Mouse (Mus musculus) urinary bladder, adult 18-20 months (tissue): ENCODE measurements around the gene Ndufb7.
"Not testable (repeated sequence)": the region's sequence is repeated elsewhere in the genome, so short reads cannot be mapped to it uniquely, and the experiment has no call there.

Experiments
- DNase-seq, 2 experiments: peaks; one replicate each; pipeline ENCODE4 v3.0.0; 2022; ENCODE audit warnings: low spot score in 2 of 2, mixed read lengths in 2 of 2

Ndufb7 gene

DNA sequence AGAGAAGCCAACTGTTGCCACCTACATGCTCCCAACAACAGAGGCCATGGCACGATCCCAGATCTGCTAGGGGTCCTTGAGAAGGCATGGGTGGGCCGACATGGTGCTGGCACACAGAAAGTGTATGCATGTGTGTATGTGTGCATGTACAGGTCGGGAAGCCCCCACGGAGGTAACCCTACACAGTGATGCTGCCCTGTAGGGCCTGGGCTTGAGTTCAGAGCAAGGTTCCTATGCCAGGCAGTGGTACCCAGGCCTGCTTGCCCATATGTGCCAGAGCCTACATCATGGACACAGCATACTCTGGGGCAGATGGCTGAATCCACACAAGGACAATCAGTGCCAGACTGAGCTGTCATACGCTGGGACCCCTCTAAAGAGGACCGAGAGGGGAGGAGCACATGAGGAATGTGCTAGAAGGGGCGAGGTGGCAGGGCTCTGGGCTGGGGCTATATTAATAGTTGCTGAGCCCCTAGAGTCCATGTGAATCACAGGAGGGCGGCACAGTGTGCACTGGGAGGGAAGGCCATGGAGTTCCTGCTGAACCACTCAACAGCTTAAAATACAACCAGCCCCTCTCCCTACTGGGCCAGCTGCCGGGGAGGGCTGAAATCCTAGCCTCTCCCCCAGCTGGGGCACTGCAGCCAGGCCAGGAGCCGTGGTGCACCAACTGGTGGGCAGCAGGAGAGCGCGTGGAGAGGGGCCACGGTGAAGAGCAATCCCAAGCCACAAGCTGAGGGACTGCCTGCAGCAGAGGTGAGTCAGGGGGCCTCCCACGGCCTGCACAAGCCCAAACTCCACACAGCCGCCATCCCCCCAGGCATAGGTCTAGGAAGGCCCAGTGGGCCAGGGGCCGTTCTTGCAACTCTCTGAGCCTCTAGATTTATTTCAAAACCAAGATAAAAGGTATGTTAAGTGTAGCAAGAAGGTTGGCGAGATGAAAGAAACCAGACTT lies 9.4 kb downstream of the Ndufb7 start:
- DNase-seq: peak in 1 of 2 experiments; percentile 0

DNA sequence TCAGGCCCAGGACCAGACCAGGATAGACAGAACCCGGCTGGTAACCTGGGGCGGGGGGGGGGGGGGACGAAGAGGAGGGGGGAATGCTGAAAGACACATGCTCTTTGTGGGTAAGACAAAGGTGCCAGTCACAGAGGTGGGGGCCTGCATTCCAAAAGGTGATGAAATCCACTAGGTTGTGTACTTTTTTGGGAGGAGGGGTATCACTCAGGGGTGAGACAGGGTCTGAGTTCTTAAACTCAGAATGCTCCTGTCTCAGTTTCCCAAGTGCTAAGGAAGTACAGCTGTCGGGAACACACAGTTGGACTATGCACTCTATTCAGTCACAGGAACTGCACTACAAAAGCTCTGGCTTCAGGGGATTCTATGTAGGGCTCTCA lies 10.0 kb downstream of the Ndufb7 start:
- no peak for DNase-seq

DNA sequence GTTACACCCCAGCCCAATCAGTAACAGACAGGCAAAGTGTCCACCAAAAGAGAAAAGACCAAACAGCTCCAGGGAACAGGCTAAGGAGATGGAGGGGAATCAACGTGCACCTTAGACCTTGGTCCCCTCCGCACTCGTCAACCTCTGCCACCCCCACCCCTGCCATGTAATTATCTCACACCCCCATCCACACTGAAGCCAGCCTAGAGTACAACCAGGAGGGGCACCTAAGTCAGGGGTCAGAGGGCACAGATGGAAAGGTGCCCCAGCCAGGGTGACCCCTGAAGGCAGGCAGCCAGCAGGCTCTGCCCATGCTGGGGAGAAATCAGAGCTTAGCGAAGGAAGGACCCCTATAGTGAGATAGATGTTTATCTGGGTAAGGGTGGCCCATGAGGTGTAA lies 10.4 kb downstream of the Ndufb7 start:
- DNase-seq: no peak

DNA sequence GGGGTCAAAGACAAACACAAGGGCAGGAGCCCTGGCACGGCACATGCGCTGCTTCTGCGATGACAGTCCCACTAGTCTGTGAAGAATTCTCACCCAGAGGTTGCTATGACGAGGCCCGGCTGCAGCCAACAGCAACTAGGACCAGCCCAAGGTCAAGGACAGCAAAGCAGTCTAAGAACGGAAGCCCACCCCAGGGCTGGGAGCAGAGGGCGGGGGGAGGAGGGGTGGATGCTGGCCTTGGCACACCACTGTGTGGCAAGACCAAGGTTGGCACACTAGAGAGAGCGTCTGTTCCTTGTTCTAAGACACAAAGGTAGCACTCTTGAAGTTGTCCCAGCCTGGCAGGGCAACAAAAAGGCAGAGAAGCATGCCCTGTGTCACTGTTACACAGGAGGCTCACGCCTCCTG lies 10.9 kb downstream of the Ndufb7 start:
- peak in 1 of 2 experiments; percentile 1 for DNase-seq

DNA sequence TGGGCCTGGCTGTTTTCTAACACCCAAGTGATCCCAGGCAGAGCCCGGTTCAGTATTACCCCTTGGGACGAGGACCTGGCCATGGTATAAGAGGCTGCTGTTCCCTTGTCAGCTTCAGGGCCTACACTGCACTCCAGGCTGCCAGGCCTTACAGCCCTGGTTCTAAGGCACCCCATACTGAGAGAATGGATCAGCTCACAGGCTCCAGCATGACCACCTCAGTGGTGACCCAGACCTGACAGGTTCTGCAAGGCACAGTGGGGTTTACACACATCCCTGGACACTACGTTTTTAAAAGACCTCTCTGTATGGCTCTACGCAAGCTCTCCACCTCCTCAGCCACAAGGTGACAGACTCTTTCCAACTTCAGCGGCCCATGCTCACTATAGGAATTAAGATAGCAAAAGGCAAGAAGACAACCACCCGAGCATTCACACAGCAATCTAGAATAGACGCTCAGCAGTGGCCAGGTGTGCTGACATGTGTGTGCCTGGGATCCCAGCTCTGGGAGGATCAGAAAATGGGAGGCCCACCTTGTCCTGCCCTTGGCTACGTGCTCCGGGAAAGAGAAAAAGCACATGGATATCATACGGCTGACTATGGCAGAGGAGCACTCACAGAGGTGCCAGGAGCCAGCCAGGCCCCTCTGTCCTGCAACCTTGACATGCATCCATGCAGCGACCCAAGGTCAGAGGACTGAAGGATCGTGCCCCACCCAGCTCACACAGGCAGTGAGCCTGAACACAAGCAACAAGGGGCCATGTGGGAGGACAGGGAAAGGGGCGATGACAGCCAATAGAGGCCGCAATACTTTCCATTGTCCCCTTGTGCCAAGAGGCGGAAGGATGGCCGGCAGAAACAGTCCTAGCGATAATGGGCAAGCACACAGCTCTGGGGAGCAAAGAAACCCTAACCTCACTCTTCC lies 11.9 kb downstream of the Ndufb7 start:
- DNase-seq: peak in 1 of 2 experiments; percentile 4

DNA sequence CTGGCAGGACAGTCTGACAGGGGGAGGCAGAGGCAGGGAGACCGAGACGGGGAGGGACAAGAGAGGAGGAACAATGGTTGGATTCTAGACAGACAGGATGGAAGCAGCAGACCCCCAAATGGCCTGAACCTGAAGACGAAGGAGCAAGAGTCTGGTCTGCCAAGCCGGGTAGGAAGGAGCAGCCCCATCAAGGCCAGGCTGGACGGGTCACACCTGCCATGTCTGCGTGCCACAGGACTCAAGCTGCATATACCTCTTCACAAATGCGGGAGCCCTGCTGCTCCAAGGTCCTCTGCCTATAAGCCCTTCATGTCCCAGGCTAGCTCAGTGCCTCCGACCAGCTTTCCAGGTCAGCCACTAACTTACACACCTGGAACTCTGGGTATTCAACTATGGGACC lies 13.2 kb downstream of the Ndufb7 start:
- no peak for DNase-seq

DNA sequence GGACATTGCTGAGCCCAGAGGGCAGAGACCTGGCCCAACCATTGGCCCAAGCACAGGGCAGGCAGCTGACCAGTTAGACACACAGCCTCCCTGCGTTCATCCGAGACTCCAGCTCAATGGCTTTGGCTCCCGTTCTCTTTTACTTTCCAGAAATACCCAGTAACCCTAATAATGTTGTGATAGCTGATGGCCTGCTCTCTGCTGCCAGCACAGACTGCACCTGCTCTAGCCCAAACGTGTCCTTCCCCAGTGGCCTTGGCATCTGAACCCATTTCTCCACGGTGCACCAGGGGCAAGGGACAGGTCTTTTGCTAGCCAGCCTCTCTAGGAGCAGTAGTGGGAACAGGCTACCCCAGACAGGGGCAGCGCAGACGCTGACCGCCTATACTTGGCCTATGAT lies 14.4 kb downstream of the Ndufb7 start:
- no peak for DNase-seq

DNA sequence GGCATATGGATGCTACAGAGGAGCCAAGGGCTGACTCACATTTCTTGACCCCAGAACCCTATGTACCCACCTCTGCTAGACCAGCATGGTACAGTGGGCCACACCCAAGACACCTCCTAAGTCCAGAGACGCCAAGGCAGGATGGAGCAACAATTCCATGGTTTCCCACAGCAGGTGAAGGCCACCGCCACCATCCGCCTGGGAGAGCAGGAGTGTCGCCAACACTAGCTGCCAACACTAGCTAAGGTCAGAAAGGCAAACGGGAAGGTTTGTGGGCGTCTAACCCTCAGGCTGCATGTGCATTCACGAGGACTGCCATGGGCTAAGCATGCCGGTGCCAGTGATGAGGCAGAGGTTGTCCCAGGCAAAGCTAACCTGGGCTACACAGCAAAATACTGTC lies 15.8 kb downstream of the Ndufb7 start:
- DNase-seq: no peak

DNA sequence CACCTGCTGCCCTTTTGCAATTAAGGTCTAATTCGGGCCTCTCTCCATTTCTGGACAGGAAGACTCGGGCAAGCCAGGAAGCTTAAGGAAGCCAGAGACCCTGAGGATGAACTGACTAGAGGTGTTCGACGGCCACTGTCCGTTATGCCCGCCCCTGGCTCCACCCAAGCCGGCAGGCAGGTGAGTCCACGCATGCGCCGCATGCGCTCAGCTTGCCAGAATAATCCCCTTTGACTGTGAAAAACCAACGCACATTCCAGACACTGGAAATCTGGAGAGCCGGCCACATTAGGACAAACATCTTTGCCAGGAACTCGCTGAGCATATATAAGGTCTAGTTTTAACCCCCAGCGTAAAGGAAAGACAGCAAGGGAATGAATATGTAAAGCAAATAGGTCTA lies 16.8 kb downstream of the Ndufb7 start:
- DNase-seq: no peak

DNA sequence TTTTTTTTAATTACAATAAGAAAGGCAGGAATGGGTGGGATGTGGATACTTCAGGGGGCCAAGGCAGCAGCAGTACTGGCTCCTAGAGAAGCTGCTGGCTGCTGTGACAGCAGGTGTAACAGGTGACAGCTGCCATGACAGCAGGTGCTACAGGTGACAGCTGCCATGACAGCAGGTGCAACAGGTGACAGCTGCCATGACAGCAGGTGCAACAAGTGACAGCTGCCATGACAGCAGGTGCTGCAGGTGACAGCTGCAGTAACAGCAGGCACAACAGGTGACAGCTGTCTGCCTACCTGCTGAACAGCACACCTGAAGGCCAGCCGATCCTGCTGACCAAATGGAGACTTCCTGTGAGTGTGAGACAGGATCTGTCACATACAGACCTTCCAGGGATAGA lies 18.3 kb downstream of the Ndufb7 start:
- no peak for DNase-seq

DNA sequence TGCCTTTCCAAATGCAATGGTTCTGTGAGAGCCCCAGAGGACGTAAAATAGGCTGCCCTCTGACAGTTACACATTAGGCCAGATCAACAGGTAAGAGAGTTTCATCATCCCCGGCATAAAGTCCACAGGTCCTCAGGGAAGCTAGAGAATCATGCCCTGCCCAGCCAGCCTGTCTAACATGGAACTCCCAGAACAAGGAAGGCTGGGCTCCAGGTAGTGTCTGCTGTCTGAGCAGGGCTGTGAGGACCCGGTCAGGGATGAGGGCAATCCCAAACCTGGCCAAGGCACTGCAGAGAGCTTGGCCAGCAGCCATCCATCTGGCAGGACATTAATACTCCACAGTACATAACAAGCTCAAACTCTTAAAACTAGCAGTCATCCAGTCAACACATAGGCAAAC lies 18.9 kb downstream of the Ndufb7 start:
- no peak for DNase-seq

DNA sequence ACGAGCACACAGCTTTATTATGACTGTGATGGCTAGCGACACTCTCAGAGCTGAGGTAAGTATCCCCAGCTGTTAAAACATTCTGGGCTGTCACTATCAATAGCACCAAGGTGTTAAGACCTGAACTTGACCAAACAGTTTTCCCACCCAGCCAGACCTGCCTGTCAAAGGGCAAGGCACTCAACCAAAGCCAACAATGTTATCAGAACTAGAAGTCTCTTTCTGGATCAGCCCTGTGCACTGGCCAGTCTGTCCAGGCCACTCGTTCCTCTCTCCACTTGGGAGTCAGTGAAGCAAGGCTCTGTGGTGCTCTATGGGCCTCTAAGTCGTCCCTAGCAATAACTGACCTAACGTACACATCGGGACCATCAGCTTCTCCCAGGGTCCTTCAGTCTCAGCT lies 21.2 kb downstream of the Ndufb7 start:
- no peak for DNase-seq

DNA sequence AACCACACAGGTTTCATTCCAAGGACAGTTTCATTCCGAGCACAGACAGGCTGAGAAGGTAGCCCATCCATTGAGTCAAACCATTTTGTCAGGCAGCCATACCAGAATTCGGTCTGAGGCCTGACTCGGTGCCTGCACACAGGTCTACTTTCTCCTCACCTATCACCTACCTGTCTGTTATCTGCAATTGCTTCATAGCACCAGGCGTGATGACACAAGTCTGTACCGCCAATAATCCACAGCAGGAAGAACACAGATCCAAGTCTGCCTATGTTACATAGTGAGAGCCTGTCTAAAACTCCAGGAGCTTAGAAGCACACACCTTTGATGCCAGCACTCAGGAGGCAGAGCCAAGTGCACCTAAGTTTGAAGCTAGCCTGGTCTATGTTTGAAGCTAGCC lies 22.4 kb downstream of the Ndufb7 start:
- DNase-seq: no peak

DNA sequence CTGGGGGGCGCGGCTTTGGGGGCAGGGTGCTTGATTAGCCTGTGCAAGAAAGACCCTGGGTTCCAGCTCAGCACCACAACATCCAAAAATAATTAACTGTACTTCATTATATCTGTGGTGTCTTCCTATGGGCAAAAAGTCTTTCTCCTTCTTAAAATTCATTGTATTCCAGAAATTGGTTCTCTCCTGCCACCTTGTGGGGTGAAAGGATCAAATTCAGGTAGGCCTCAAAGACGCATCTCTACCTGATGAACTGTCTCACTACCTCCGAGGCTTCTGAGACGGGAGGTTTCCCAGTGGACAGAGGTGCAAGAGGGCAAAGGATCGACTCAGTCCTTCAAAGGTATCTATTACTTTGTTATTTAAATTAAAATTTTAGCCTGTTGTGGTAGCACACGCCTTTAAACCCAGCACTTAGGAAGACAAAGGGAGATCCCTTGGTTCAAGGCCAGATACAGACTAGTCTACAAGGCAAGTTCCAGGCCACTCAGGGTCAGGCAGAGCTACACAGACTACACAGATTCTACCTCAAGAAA lies 24.1 kb downstream of the Ndufb7 start:
- DNase-seq: no peak

DNA sequence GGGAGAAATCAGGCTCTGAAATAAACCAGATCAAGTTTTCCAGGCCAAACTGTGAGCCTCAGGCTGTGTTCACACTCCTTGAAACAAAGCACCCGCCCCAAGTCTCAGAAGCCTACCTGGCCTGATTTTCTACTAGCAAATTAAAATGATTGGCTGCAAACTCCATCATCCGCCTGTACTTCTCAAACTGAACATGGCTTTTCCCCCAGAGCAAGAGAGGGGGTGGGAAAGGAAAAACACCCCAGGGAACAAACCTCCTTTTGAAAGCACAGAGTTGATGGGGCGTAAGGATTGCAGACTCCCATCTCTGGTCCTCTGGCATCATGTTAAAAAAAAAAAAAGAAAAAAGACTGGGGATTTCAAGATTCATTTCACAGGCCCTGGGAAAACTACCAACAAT lies 26.2 kb downstream of the Ndufb7 start:
- no peak for DNase-seq

DNA sequence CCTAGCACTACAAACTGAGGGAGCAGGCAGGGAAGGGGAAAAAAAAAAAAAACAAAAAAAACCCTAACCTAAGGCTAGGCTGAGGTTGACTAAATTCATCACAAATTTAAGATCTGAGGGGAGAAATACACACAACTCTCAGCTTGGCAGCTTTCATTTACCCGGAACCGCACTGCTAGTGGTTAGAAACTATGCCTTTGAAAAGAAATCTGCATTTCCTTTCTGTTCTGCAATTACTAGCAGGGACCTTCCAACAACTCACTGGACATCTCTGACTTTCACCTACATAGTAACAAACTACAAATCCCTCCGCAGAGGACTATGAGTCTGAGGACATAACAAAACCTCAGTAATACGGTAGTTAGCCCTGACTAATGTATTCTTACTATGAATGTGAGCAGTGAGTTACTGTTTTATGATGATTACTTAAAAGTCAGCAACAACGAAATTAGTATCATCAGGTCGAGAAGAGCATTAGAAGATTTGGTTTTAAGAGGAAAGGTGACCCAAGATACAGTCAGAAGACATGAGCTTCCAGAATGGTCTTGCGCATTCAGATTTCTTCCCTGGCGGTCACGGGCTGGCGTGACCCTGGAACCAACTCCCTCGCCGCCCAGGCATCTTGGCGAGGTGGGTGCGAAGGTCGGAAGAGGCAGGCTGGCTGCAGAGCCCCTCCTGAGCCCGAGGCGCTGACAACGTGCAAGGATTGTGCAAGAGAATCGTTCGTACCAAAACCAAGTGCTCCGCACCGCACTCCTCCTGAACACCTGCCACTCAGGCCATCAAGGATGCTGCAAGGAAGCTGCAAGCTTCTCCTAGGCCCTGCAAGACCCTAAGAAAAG lies 27.1 kb downstream of the Ndufb7 start:
- no peak for DNase-seq

DNA sequence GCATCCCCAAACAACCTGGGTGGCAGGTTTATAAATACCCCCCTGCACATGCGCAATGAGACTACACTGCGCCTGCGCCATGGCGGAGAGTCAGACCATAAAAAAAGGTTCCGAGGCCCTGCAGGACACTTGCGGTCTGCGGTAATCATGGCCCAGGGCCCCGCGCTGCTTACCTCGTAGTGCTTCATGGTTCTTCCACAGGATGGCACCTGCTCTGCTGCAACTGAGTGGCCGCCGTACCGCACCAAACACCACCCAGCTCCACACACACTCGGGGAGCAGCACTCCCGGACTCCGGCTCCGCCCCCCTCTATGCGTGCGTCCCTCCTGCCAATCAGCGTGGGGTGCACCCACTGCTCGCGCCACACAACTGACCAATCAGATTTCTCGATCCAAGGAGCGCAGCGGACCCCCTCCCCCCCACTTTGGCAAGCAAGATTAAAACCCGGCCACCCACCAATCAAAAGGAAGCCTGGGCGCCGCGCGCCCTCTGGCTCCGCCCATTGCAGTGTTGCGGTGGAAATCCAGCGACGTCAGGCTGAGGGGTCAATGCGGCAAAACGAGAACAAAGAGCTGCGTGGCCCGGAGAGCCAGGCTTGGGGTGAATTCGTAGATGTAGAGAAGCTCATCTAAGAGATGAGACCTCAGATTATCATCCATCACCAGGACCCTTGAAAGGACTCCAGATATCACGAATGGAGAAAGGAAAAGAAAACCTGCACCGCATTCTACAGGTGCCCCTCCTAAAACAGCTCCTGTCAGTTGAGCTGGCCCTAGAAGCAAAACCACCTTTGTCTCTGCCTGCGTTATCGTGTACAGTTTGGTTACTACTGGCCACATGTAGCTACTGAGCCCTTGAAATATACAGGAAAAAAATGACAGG lies 27.9 kb downstream of the Ndufb7 start:
- peak; percentile 82 to 95 for DNase-seq

DNA sequence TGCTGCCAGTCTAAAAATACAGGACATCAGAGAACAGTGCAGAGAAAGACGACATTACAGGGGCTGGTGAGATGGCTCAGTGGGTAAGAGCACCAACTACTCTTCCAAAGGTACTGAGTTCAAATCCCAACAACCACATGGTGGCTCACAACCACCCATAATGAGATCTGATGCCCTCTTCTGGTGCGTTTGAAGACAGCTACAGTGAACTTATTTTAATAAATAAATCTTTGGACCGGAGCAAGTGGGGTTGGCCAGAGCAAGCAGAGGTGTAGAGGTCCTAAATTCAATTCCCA lies 28.5 kb downstream of the Ndufb7 start:
- not testable (repeated sequence) for DNase-seq

DNA sequence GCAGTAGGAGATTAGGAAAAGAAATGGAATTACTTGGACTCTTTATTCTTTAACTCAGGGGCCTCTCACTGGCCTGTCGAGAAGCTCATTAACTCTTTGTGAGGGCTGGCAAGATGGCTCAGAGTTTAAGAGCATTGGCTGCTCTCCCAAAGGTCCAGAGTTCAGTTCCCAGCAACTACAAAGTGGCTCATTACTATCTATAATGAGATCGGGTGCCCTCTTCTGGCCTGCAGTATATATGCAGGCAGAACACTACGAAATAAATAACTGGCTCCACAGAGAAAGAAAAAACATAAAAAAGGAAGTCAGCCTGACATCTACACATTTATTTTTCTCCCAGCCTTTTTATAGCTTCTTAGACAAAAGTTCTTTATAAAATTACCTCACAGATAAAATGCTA lies 29.9 kb downstream of the Ndufb7 start:
- DNase-seq: no peak

DNA sequence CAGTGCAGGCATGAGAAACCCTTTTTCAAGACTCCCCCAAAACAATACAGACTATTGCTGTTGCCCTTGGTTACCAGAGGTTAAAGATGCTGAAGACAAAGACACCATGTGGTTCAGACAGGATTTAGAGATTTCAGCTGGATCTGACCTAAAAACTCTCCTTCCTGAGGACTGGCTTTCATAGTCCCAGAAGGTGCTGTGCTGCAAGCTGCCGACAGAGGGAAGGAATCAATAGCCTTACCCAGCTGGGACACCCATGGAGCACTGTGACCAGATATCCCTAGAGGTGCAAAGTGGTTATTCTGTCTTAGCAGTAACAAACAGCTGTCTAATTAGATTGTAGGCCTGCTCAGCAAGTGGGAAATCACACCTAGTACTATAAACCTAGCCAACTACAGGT lies 31.7 kb downstream of the Ndufb7 start:
- DNase-seq: no peak

DNA sequence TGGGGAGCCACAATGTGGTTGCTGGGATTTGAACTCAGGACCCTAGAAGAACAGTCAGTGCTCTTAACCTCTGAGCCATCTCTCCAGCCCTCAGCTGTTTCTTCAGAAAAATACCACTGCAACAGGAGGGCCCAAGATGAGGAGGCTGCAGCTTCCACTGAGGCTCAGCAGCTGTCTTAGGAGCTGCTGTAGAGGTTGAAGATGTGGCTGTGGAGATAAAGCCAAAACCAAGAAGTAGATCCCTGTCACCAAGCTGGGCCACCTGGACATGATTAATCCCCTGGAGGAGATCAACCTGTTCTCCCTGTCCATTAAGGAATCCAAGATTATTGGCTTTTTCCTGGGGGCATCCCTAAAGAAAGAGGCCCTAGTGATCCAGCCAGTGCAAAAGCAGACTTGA lies 33.3 kb downstream of the Ndufb7 start:
- DNase-seq: no peak
